In the genomic region with DNA sequence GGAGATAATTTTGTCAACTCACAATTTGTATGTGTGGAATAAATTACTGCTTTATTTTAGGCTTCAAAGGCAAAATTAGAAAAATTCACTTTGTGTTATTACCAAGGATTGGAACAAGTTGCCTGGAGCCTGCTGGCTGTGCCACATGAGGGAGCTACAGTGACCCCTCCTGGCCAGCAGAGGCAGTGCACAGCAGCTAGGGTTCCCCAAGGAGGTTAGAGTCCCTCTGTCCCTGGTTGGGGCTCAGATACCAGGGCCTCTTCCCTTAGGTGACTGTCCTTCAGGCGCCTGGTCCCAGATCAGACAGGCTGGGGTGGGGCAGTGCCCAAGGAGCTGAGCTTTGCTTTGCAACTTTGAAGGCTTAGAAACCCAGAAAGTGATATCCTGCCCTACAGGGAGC, we compare ENCODE assay signal across 8 mouse cellular contexts. TPM values are rescaled to one million over a fixed set of nuclear protein-coding genes. Genes with fewer than 3 reads are reported as not detected.
A peak's percentile ranks its signal among the peaks of the same experiment; 100 is the strongest.
DNase-seq lines count a peak whose midpoint lies in the region; ATAC-seq and TF ChIP-seq lines count a peak whose summit lies in the region.
"Had no signal": no experiment of that assay in that cellular context is flagged by ENCODE, and none has a peak within 500 bp of the region (broad histone marks: within the 10 kb centered on the region; RNA-seq: fewer than 3 reads in every experiment).

No protein-coding gene starts in this region.

- no peak overlapping the region for H3K4me2 ChIP-seq in midbrain, embryonic 11.5 days

- TF ChIP-seq POLR2A in MEL (IDR thresholded peaks at IDR 0.05; ENCODE audit: control insufficient read depth in 1 of 2, insufficient read depth in 1 of 2, low read depth in 1 of 2, low read length in 2 of 2, poor library complexity in 1 of 2) = no peak
- peak; percentile 15; the same call in 1 of the 2 replicates for TF ChIP-seq POLR2A in bone marrow, adult 2 months (IDR thresholded peaks at IDR 0.05; ENCODE audit: borderline replicate concordance, control insufficient read depth, low read depth, low read length)
- no peak for TF ChIP-seq POLR2A in embryonic fibroblast, embryonic 13.5 days (IDR thresholded peaks at IDR 0.05; ENCODE audit: low read depth, low read length)
- no peak for TF ChIP-seq POLR2A in small intestine, adult 2 months (IDR thresholded peaks at IDR 0.05; ENCODE audit: low read depth, low read length)

- H3K27ac ChIP-seq in MEL (ENCODE audit: control insufficient read depth, low read depth, low read length) = no peak overlapping the region
- no peak overlapping the region for H3K27ac ChIP-seq in bone marrow, adult 2 months (ENCODE audit: control insufficient read depth, insufficient read depth, low read depth, low read length, poor library complexity)
- no peak overlapping the region for H3K27ac ChIP-seq in embryonic fibroblast, embryonic 13.5 days (ENCODE audit: insufficient read depth, low read length)
- no peak overlapping the region for H3K27ac ChIP-seq in midbrain, embryonic 11.5 days (ENCODE audit: low read depth, low read length)
- H3K27ac ChIP-seq in small intestine, adult 2 months (ENCODE audit: insufficient read depth, low read depth, low read length) = no peak overlapping the region
- H3K27ac ChIP-seq: macrophage had no signal

- DNase-seq in MEL (ENCODE audit: low read depth, low spot score) = peak; percentile 75
- peak; percentile 16 to 80 for DNase-seq in left cerebral cortex, adult 9 months (ENCODE audit: low spot score in 2 of 2)
- peak; percentile 96 for DNase-seq in midbrain, embryonic 11.5 days (ENCODE audit: low spot score, missing footprints)

- TF ChIP-seq EP300 in MEL (IDR thresholded peaks at IDR 0.05; ENCODE audit: low read depth in 1 of 2, low read length in 2 of 2) = no peak

- no peak overlapping the region for H3K4me3 ChIP-seq in MEL (ENCODE audit: control insufficient read depth in 1 of 2, insufficient read depth in 1 of 2, low read depth in 2 of 2, low read length in 2 of 2)
- H3K4me3 ChIP-seq in bone marrow, adult 2 months (replicated peaks; ENCODE audit: control insufficient read depth, low read depth, low read length) = no peak overlapping the region
- no peak overlapping the region for H3K4me3 ChIP-seq in embryonic fibroblast, embryonic 13.5 days (ENCODE audit: insufficient read depth, low read length)
- H3K4me3 ChIP-seq in midbrain, embryonic 11.5 days (ENCODE audit: low read depth, low read length) = no peak overlapping the region
- H3K4me3 ChIP-seq in small intestine, adult 2 months (ENCODE audit: low read depth, low read length) = no peak overlapping the region

- peak; percentile 69 to 85; a peak in 2 of 4 replicates for ATAC-seq in hematopoietic stem cell, adult 5-6 weeks (replicated peaks in 1 of 2; ENCODE audit: insufficient read depth in 1 of 2, low FRiP score in 2 of 2, low TSS enrichment in 1 of 2, low read depth in 1 of 2, poor library complexity in 2 of 2, severe bottlenecking in 2 of 2)
- 0 out of 2 replicates have a peak, but pooled peaks have one; percentile 46 for ATAC-seq in midbrain, embryonic 11.5 days (ENCODE audit: low FRiP score)

- no peak overlapping the region for H3K9ac ChIP-seq in MEL (ENCODE audit: control insufficient read depth, low read depth, low read length, poor library complexity, severe bottlenecking)
- H3K9ac ChIP-seq in midbrain, embryonic 11.5 days (ENCODE audit: low read length) = no peak overlapping the region

- H3K36me3 ChIP-seq in MEL (ENCODE audit: control insufficient read depth in 1 of 2, insufficient read depth in 2 of 2, low read length in 2 of 2) = peaks cover 0 to 5% of the 10 kb centered on the region in 2 experiments; a peak in 2 of 4 replicates
- H3K36me3 ChIP-seq in midbrain, embryonic 11.5 days (ENCODE audit: control insufficient read depth, insufficient read depth, low read length) = peaks cover 3% of the 10 kb centered on the region; the same call in 1 of the 2 replicates
- H3K36me3 ChIP-seq in small intestine, adult 2 months (ENCODE audit: control insufficient read depth, insufficient read depth, low read length) = peaks cover 42% of the 10 kb centered on the region

- 59% methylated on average over 1 of the region's 1 CpGs for WGBS in bone marrow, adult 2 months
- 56% methylated on average over 1 of the region's 1 CpGs for WGBS in midbrain, embryonic 11.5 days
- 67% methylated on average over 1 of the region's 1 CpGs for WGBS in small intestine, adult 2 months

- no peaks in the 10 kb centered on the region for H3K79me2 ChIP-seq in MEL (ENCODE audit: control insufficient read depth, insufficient read depth, low read length, poor library complexity)

- no peaks in the 10 kb centered on the region for H3K4me1 ChIP-seq in MEL (ENCODE audit: control insufficient read depth in 1 of 2, insufficient read depth in 2 of 2, low read length in 2 of 2)
- H3K4me1 ChIP-seq in bone marrow, adult 2 months (ENCODE audit: control insufficient read depth, insufficient read depth, low read length) = no peaks in the 10 kb centered on the region
- no peaks in the 10 kb centered on the region for H3K4me1 ChIP-seq in embryonic fibroblast, embryonic 13.5 days (ENCODE audit: control insufficient read depth, insufficient read depth, low read length)
- no peaks in the 10 kb centered on the region for H3K4me1 ChIP-seq in midbrain, embryonic 11.5 days (ENCODE audit: control insufficient read depth, insufficient read depth, low read length)
- H3K4me1 ChIP-seq in small intestine, adult 2 months (ENCODE audit: control insufficient read depth, insufficient read depth, insufficient read length, low read length) = no peaks in the 10 kb centered on the region; the same call in 1 of the 2 replicates

- H3K9me3 ChIP-seq in MEL (replicated peaks; ENCODE audit: insufficient read depth, low read length) = no peaks in the 10 kb centered on the region
- no peaks in the 10 kb centered on the region for H3K9me3 ChIP-seq in midbrain, embryonic 11.5 days (ENCODE audit: control insufficient read depth, low read length)

- TF ChIP-seq CTCF in MEL (IDR thresholded peaks at IDR 0.05 in 2 of 3, conservative IDR thresholded peaks at IDR 0.05 in 1 of 3; ENCODE audit: control insufficient read depth in 1 of 3, insufficient read depth in 1 of 3, low read depth in 2 of 3, low read length in 3 of 3, poor library complexity in 1 of 3, severe bottlenecking in 1 of 3) = peak; percentile 94 to 95 (median 94)
- peak; percentile 97 for TF ChIP-seq CTCF in bone marrow, adult 2 months (IDR thresholded peaks at IDR 0.05; ENCODE audit: control insufficient read depth, insufficient read depth, low read length)
- TF ChIP-seq CTCF in embryonic fibroblast, embryonic 13.5 days (IDR thresholded peaks at IDR 0.05; ENCODE audit: borderline replicate concordance, insufficient read depth, low read length) = peak; percentile 89
- peak; percentile 96 for TF ChIP-seq CTCF in small intestine, adult 2 months (IDR thresholded peaks at IDR 0.05; ENCODE audit: extremely low read depth, insufficient read length, insufficient replicate concordance, low read depth, low read length)

- no peaks in the 10 kb centered on the region for H3K27me3 ChIP-seq in MEL (ENCODE audit: control insufficient read depth in 1 of 2, insufficient read depth in 2 of 2, low read length in 2 of 2)
- H3K27me3 ChIP-seq in midbrain, embryonic 11.5 days (ENCODE audit: control insufficient read depth, insufficient read depth, low read length) = no peaks in the 10 kb centered on the region
- H3K27me3 ChIP-seq in small intestine, adult 2 months (ENCODE audit: control insufficient read depth, insufficient read depth, low read length) = no peaks in the 10 kb centered on the region

- TF ChIP-seq RAD21 in MEL (IDR thresholded peaks at IDR 0.05; ENCODE audit: low read depth, low read length) = peak; percentile 67

TF ChIP-seq in MEL, 35 proteins besides CTCF, POLR2A, EP300 and RAD21:
- TF ChIP-seq MYC (IDR thresholded peaks at IDR 0.05; ENCODE audit: low read depth, low read length) (no peak), ZC3H11A (IDR thresholded peaks at IDR 0.05; ENCODE audit: low read depth, low read length) (peak; percentile 71), JUND (IDR thresholded peaks at IDR 0.05; ENCODE audit: low read depth, low read length) (no peak), SMC3 (IDR thresholded peaks at IDR 0.05; ENCODE audit: low read depth, low read length) (peak; percentile 80), ZKSCAN1 (IDR thresholded peaks at IDR 0.05; ENCODE audit: low read depth, low read length) (no peak), KAT2A (conservative IDR thresholded peaks at IDR 0.05; ENCODE audit: low read depth, low read length) (no peak), NRF1 (IDR thresholded peaks at IDR 0.05; ENCODE audit: insufficient read depth, low read depth, low read length, poor library complexity, severe bottlenecking) (no peak)

RNA-seq across cellular contexts. Expression of gene Pgs1, which starts 35.7 kb away (rescaled TPM):
- total RNA-seq in MEL (2012; rRNA removed) = 55.7 and 61.6 TPM in 2 replicates
- 10 to 100 TPM in 1 of 2 experiments, not detected in 1; 48.6 TPM for polyA plus RNA-seq in MEL (2012; ENCODE audit: insufficient read depth in 1 of 2, insufficient read length in 2 of 2, low read depth in 1 of 2, low replicate concordance in 2 of 2, missing spikeins in 1 of 2)
- 27.1 and 67.5 TPM in 2 replicates for polyA plus RNA-seq in bone marrow, adult 2 months (2011; ENCODE audit: insufficient read depth, insufficient read length, low replicate concordance, missing spikeins)
- polyA plus RNA-seq in embryonic fibroblast, embryonic 13.5 days (2011; ENCODE audit: insufficient read length, low read depth, missing spikeins) = 29.5 and 33.4 TPM in 2 replicates
- total RNA-seq in hematopoietic stem cell, adult 5-6 weeks (2017) = 8.1 and 18.7 TPM in 2 replicates
- 40.2 and 42.7 TPM in 2 replicates for polyA plus RNA-seq in midbrain, embryonic 11.5 days (2014; fragmentation: Nextera tagmentation; extraction: Ambion mirVana)
- polyA plus RNA-seq in small intestine, adult 2 months (2012; rRNA removed) = 19.8 and 35.0 TPM in 2 replicates

RNA-seq across cellular contexts. Expression of gene Socs3, which starts 52.0 kb away (rescaled TPM):
- 0.95 and 0.96 TPM in 2 replicates for total RNA-seq in MEL (2012; rRNA removed)
- polyA plus RNA-seq in MEL (2012; ENCODE audit: insufficient read depth in 1 of 2, insufficient read length in 2 of 2, low read depth in 1 of 2, low replicate concordance in 2 of 2, missing spikeins in 1 of 2) = 1 to 10 TPM in 1 of 2 experiments, not detected in 1; 1.9 TPM
- polyA plus RNA-seq in bone marrow, adult 2 months (2011; ENCODE audit: insufficient read depth, insufficient read length, low replicate concordance, missing spikeins) = 3.4 and 9.6 TPM in 2 replicates
- polyA plus RNA-seq in embryonic fibroblast, embryonic 13.5 days (2011; ENCODE audit: insufficient read length, low read depth, missing spikeins) = 15.2 and 31.9 TPM in 2 replicates
- total RNA-seq in hematopoietic stem cell, adult 5-6 weeks (2017) = 38.0 and 44.5 TPM in 2 replicates
- 5.5 and 5.9 TPM in 2 replicates for polyA plus RNA-seq in midbrain, embryonic 11.5 days (2014; fragmentation: Nextera tagmentation; extraction: Ambion mirVana)
- 27.2 and 47.2 TPM in 2 replicates for polyA plus RNA-seq in small intestine, adult 2 months (2012; rRNA removed)
